Mouse (Mus musculus) cerebellum, adult 8-10 months (tissue): ENCODE measurements around the gene Izumo3.
"Not testable (repeated sequence)": the region's sequence is repeated elsewhere in the genome, so short reads cannot be mapped to it uniquely, and the experiment has no call there.

Experiments
- DNase-seq: peaks from one replicate; pipeline ENCODE4 v3.0.0; 2022

Izumo3 gene

DNA sequence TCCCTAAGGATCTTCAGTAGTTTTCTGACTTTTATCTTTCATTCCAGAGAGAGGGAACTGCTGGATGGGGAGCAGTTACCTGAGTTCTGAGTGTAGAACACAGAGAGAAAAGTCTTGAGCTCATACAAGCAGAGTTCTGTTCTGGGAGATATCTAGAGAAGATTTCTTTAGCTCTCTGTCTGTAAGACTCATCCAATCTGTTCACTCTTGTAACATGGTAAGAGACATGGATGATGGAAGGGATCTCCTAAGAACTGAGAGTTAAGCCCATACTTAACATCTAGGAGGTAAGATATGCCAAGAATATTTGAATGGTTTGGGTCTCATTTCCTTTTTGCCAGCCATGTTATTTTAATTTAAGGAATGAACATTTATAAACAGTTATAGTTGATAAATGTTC, at the start of gene Izumo3:
Izumo3 (minus strand) TSS at position 101 of the 400 bp plus-strand sequence.
- DNase-seq = no peak

DNA sequence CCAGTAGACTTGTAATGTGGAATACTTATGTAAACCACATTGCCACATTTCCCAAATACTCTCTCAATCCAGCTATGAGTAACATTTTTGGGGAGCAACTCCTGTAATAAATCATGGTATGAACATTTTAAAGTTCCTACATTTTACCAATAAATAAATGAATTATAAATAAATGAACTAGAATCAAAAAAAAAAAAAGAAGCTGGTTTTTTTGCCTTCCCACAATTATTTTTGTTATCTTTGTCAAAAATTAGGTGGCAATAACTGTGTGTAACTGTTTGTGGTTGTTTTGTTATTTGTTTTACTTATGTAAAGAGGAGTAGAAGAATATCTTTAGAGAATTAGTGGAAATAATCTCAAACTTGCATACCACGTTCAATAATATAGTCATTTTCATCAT, 44.6 kb upstream of the Izumo3 start, which contains the start of gene Gm12666:
Gm12666 (minus strand) TSS at position 101 of the 400 bp plus-strand sequence.
- not testable (repeated sequence) for DNase-seq

DNA sequence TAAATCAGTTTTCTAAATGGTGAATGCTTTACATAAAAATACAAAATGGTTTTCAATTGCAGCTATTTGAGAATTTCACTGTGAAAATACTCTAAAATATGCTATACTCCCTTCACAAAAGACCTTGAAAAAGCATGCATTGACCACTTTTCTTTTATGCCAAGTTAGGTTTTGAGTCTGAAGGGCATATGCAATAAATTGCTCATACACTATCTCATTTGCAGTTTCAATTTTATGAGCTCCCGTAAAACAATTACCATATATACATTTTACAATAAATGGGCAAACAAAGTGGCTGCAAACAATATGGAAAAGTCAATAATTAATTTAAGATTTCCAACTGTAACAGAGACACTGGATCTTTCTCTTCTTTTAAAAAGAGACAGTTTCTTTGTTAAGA, 5.6 kb upstream of the Izumo3 start:
- DNase-seq = no peak

DNA sequence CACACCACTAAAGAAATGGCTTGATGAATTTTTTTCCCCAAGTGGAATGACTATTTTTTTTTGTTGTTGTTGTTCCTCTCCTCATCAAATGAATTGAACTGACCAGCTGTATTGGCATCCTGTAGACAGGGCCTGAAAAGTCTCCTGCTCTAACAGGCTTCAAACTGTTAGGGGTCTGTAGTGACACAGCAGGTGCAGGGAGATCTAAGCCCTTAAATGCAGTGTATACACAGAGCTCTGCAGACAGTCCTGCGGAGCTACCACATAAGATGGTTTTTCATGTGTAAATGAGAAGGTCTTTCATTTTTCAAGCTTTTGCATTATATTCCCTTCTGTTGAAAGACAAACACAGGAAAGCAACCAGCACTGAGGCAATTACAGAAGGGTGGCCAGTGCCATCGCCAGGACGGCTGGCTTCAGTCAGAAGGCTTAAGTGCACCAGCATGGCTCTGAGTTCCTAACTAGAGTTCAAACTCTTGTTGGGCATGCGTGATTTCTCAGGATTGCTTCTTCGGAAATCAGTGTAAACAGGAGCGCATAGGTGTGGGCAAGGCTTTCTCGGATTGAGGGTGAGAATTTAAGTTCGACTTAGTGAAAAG, 35.5 kb downstream of the Izumo3 start:
- no peak for DNase-seq

DNA sequence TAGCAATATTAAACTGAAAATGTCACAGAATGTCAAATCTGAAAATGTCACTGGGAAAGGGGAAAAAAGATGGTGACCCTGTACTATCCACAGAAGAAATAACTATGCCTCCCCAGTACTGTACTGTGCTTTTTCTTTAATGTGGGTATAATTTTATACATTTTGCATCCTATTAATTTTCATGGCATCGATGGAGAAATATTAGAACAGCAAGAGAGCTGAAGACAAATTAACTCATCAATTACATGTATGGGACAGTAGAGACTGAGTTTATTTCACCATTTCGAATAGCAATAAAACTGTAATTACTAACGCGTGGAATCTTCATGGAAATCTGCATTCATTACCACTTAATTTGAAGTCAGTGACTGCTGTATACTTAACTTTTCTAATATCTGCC, 49.6 kb downstream of the Izumo3 start:
- DNase-seq = no peak

DNA sequence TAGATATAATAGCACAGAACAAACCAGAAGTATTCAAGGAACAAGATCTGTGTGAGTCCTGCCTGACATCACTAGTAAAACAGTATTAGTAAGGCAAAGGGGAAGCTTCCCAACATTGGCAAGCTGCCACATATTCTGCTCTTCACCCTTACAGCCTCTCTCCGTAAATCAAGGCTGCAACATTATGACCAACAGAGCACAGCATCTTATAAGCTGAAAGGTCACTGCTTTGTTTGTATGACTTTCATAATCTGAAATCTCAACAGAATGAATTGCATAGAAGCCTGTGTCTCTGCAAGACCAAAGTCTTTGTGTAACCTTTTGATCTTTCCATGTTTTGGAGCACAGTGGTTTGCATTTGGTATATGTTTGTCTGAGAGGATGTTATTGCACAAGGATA, 51.1 kb downstream of the Izumo3 start:
- DNase-seq = no peak
